Mouse (Mus musculus) intestine, embryonic 16.5 days (tissue): Measurements from ENCODE around the gene Nedd9. TPM values are rescaled to one million over a fixed set of nuclear protein-coding genes. Genes with fewer than 3 reads are reported as not detected.

ENCODE experiments used
- ATAC-seq: fragments of 200-750 bp; cut with Nextera tagmentation; 2 replicates; pipeline ENCODE4 v1.8.0; 2017; ENCODE audit warnings: moderate TSS enrichment, moderate library complexity
- H3K27ac ChIP-seq: fragments of 300-500 bp; sonication (generic); 2 replicates; pipeline ENCODE4 v1.5.1; 2014; ENCODE audit warnings: mild to moderate bottlenecking, low read length
- H3K27me3 ChIP-seq: fragments of 300-500 bp; sonication (generic); replicated peaks from 2 replicates; pipeline ENCODE4 v1.6.1; 2014; ENCODE audit warnings: low read length, control low read depth, mixed read lengths; ENCODE audit not compliant: control insufficient read depth, insufficient read depth
- H3K36me3 ChIP-seq: fragments of 300-500 bp; sonication (generic); 2 replicates; pipeline ENCODE4 v1.6.1; 2014; ENCODE audit warnings: low read length, control low read depth; ENCODE audit not compliant: control insufficient read depth, insufficient read depth
- H3K4me1 ChIP-seq: fragments of 300-500 bp; sonication (generic); 2 replicates; pipeline ENCODE4 v1.6.1; 2014; ENCODE audit warnings: low read length, control low read depth, mixed read lengths; ENCODE audit not compliant: control insufficient read depth, insufficient read depth
- H3K4me2 ChIP-seq: fragments of 300-500 bp; sonication (generic); 2 replicates; pipeline ENCODE4 v1.6.1; 2014; ENCODE audit warnings: low read depth, low read length, control low read depth
- H3K4me3 ChIP-seq: fragments of 300-500 bp; sonication (generic); 2 replicates; pipeline ENCODE4 v1.5.1; 2014; ENCODE audit warnings: mild to moderate bottlenecking, low read length
- H3K9ac ChIP-seq: fragments of 300-500 bp; sonication (generic); 2 replicates; pipeline ENCODE4 v1.6.1; 2014; ENCODE audit warnings: low read depth, low read length
- H3K9me3 ChIP-seq: fragments of 300-500 bp; sonication (generic); 2 replicates; pipeline ENCODE4 v1.6.1; 2016; ENCODE audit warnings: low read length, control low read depth; ENCODE audit not compliant: control insufficient read depth
- WGBS: fragments of 180-500 bp; shearing (Covaris S2); extraction: QIAGEN DNeasy Blood & Tissue Kit; methylation state at CpG from one replicate; pipeline ENCODE4 v1.1.7; 2014; 5-methylcytosine and 5-hydroxymethylcytosine counted together
- polyA plus RNA-seq: library from polyadenylated mRNA; unstranded; fragments of >200 nt; fragmentation: Nextera tagmentation; extraction: Ambion mirVana; gene quantifications from 2 replicates; pipeline ENCODE4 v1.2.1, GENCODE M21; 2015

Gene Nedd9
- polyA plus RNA-seq, 1 experiment from 2014 or later = 38.5 TPM

DNA sequence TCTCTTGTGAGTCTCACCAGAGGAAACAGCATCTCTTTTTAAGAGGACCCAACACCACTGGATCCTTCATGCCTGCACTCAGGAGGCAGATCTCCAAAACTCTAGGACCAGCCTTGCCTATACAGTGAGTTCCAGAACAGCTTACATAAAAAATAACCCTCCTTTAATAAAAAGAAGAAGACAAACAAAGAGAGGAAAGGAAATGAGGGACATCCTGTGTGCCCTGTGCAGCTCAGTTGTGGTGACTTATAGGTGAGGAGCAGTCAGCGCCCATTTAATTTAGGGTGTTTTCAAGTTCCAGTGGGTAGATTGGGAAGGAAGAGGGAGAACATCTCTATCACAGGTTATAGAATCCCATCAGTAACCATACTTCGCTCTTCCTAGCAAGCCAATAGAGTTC lies 96.5 kb downstream of the Nedd9 start:
- Histone ChIP-seq H3K9ac (no peak overlapping the region), H3K27me3 (no peaks in the 10 kb centered on the region), H3K9me3 (no peaks in the 10 kb centered on the region), H3K4me3 (no peak overlapping the region), H3K4me1 (no peaks in the 10 kb centered on the region), H3K4me2 (no peak overlapping the region), H3K27ac (no peak overlapping the region), H3K36me3 (no peaks in the 10 kb centered on the region)
- 90% methylated on average over 2 of the region's 2 CpGs for WGBS
- ATAC-seq = no peak

DNA sequence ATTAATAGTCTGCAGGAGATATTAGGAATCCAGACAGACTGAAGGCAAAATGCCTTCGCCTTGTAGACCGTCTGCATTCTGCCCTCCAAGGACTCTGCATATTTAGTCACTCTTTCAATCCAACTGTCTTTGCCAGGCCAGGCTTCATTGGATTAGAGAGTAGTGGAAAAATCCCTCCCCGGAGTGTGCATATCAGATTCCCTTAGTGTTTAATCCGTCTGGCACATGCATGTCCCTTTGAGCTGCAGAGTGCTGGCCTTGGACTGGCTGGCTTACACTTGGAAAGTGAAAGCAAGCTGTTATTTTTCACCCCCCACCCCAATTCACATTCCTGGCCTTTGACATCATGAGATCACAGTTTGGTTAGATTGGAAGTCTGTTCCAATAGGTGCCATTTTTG lies 100.6 kb downstream of the Nedd9 start:
- ATAC-seq = no peak; the same call in 1 of the 2 replicates
- H3K27me3 ChIP-seq = no peaks in the 10 kb centered on the region
- no peaks in the 10 kb centered on the region for H3K36me3 ChIP-seq
- H3K9ac ChIP-seq = no peak overlapping the region
- H3K4me2 ChIP-seq = no peak overlapping the region
- WGBS = 48% methylated on average over 4 of the region's 4 CpGs
- no peak overlapping the region for H3K4me3 ChIP-seq
- no peaks in the 10 kb centered on the region for H3K9me3 ChIP-seq
- no peaks in the 10 kb centered on the region for H3K4me1 ChIP-seq
- no peak overlapping the region for H3K27ac ChIP-seq

DNA sequence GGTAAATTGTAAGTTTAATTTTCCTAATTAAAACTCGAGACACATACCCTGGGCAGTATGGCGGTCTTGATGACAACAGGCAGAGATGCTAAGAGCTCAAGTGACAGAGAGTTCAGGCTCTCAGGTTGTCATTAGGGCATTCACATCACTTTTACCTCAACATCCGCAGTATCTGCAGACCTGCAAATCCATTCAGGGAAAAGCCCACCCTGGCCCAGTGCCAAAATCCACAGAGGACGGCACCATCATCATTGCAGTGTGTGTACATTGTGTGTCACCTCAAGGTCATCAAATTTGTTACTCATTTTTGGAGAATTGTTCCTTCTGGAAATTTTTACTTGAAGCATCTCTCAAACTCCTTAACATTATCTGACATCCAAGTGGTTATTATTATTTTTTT lies 102.3 kb downstream of the Nedd9 start:
- no peaks in the 10 kb centered on the region for H3K4me1 ChIP-seq
- H3K36me3 ChIP-seq = no peaks in the 10 kb centered on the region
- no peak overlapping the region for H3K27ac ChIP-seq
- no peaks in the 10 kb centered on the region for H3K27me3 ChIP-seq
- H3K4me2 ChIP-seq = no peak overlapping the region
- no peak overlapping the region for H3K9ac ChIP-seq
- 66% methylated on average over 4 of the region's 4 CpGs for WGBS
- ATAC-seq = no peak
- H3K9me3 ChIP-seq = no peaks in the 10 kb centered on the region
- H3K4me3 ChIP-seq = no peak overlapping the region

DNA sequence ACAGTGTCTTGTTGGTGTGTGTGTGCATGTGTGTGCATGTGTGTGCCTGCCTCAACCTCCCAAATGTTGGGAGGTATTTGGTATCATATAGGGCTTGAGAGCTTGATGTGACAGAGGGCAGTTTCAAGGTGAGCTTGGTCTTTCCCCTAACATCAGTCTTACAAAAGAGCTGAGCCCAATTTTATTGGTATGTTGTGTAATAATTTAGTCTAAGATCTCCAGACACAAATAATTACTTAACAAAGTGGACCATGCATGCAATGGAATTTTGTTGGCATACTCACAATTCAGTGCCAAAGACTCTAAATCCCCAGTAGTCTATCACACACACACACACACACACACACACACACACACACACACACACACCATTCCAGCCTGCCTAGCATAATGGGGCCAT lies 104.5 kb downstream of the Nedd9 start:
- Histone ChIP-seq H3K4me3 (no peak overlapping the region), H3K27me3 (no peaks in the 10 kb centered on the region), H3K36me3 (no peaks in the 10 kb centered on the region), H3K9ac (no peak overlapping the region), H3K4me1 (no peaks in the 10 kb centered on the region; the same call in 1 of the 2 replicates), H3K27ac (no peak overlapping the region), H3K4me2 (no peak overlapping the region), H3K9me3 (no peaks in the 10 kb centered on the region)
- ATAC-seq = no peak

DNA sequence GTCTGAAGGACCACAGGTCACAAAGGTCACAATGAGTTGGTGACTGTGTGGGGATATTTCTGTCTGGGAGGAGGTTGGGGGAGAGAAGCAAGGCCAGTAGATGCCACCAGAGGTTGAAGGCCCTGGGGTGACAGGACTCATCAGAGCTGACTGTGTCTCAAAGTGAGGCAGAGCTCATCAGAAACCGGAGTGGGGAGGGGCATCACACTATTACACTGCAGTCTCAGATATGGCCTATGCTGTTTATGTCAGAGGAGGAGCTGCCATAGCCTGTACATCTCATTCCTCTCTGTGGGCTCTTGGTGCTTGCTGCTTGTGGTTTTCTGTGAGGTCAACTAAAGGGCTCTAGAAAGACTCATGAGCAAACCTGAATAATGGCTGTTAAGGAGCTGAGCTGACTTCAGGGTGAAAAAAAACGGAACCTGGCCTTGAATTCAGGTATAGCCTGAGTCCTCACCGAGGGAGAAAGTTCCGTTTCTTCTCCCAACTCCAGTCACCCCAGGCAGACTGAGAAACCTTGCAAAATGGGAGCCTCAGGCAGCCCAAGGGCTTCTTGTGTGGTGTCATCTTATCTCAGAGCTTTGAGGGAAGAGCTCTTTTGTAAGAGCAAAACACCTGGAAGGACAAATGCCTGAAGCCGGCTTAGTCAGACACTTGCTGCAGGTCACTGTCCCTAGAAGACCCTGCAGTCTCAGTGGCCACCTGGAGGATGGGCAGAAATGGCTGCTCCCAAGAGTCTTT lies 105.2 kb downstream of the Nedd9 start:
- H3K9ac ChIP-seq = no peak overlapping the region
- H3K27ac ChIP-seq = no peak overlapping the region
- no peaks in the 10 kb centered on the region for H3K9me3 ChIP-seq
- ATAC-seq = no peak
- H3K4me3 ChIP-seq = no peak overlapping the region
- H3K4me2 ChIP-seq = no peak overlapping the region
- no peaks in the 10 kb centered on the region; the same call in 1 of the 2 replicates for H3K4me1 ChIP-seq
- no peaks in the 10 kb centered on the region for H3K36me3 ChIP-seq
- H3K27me3 ChIP-seq = no peaks in the 10 kb centered on the region
- WGBS = 89% methylated on average over 5 of the region's 5 CpGs

DNA sequence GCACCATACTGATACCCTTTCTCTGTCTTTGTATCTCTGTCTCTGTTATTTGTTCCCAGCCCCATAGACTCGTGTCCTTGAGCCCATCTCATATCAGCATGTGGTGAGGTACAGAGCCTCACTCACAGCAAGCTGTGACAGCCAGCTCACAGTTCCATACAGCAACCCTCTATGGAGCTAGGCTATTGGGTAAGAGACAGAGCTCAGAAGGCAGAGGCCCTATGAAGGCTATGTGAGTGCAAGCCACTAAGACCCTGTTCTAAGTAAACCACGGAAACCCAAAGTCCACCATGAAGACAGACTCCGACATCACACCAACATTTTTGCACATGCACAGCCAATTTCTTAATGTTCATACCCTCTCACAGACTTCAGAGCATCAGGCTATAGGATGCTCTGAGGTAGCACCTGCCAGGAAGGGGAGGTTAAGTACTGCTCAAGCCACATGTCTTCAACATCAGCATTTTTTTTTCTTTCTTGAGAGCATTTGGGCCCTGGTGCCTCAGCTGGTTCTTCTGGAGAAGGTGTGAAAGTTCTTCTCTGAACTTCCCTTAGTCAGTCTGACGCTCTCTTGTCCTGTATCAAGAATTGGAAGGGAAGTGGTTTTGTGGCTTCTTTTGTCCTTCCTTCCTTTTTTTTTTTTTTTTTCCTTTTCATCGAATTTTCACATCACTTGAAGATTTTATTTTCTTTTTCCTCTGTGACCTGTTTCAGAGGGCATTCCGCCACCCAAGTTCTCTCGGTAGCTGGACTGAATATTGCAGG lies 105.9 kb downstream of the Nedd9 start:
- no peak overlapping the region for H3K4me2 ChIP-seq

DNA sequence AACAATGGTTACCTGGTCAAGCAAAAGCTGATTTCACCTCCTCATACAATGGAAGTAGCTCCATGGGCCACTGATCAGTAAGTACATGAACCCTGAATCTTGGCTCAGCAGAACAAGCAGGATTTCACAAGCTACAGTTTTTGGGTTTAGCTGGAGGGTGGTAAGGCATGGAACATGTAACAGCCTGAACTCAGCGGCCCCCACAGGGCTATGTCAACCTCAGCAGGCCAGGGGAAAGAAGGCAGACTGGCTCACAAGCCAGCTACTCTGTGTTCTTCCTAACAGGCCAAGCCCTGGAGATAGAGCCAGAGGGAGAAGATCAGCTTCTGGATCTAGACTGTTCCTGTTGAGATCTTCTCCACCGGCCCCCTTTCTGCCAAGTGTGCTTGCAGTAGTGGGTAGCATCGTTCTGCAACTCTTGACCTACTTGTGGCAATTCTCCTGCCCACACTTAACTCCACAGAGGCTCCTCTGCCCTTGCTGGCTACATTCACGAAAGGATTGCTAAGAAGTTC lies 107.2 kb downstream of the Nedd9 start:
- Histone ChIP-seq H3K27ac (no peak overlapping the region), H3K9me3 (no peaks in the 10 kb centered on the region), H3K36me3 (no peaks in the 10 kb centered on the region), H3K4me2 (no peak overlapping the region), H3K4me3 (no peak overlapping the region), H3K4me1 (no peaks in the 10 kb centered on the region; the same call in 1 of the 2 replicates), H3K27me3 (no peaks in the 10 kb centered on the region), H3K9ac (no peak overlapping the region)
- 86% methylated on average over 4 of the region's 4 CpGs for WGBS
- ATAC-seq = no peak

More for the DNA sequence above, 105.9 kb downstream of the Nedd9 start:
- Histone ChIP-seq H3K27ac (no peak overlapping the region), H3K27me3 (no peaks in the 10 kb centered on the region), H3K4me3 (no peak overlapping the region), H3K9ac (no peak overlapping the region), H3K9me3 (no peaks in the 10 kb centered on the region), H3K36me3 (no peaks in the 10 kb centered on the region), H3K4me1 (no peaks in the 10 kb centered on the region; the same call in 1 of the 2 replicates)
- ATAC-seq = no peak
- WGBS = 81% methylated on average over 7 of the region's 7 CpGs

DNA sequence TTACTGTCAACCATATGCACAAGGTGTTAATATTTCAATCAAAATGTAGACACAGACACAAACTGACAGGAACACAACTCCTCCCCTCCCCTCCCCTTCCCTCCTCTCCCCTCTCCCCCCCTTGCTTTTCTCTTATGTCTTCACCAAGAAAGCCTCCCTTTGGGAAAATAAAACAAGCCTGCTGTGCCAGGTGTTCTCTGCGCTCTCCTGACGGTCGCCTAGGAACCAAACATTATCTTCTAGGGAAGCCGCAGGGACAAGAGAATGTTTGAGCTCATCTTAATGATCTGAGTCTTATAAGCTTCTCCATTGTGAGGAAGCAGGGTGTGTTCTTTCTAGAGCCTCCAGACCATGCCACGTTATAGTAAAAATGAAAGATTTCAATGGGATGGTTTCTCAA lies 108.7 kb downstream of the Nedd9 start:
- no peak for ATAC-seq

DNA sequence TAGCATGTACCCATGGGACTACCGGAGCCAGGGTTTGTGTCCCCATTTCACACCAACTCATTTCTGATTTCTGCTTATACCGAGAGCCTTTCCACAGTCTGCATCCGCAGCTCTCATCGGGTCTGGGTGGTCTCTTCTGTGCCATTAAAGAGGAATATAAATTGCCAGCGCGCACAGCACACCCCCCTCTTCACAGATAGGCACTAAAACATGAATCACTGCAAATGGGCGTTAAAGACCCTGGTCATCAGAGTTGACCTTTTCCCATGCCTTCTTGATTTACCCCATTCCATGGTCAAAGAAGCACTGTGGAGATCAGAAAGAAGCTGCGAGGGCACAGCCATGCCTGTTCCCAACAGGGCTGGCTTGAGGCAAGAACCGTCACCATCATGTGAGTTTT lies 109.3 kb downstream of the Nedd9 start:
- H3K36me3 ChIP-seq = no peaks in the 10 kb centered on the region
- 66% methylated on average over 9 of the region's 9 CpGs for WGBS

More for the DNA sequence above, 108.7 kb downstream of the Nedd9 start:
- Histone ChIP-seq H3K4me1 (no peaks in the 10 kb centered on the region; the same call in 1 of the 2 replicates), H3K36me3 (no peaks in the 10 kb centered on the region), H3K9ac (no peak overlapping the region), H3K27ac (no peak overlapping the region), H3K4me2 (no peak overlapping the region), H3K4me3 (no peak overlapping the region), H3K27me3 (no peaks in the 10 kb centered on the region), H3K9me3 (no peaks in the 10 kb centered on the region)
- 56% methylated on average over 5 of the region's 5 CpGs for WGBS

More for the DNA sequence above, 109.3 kb downstream of the Nedd9 start:
- no peak overlapping the region for H3K9ac ChIP-seq
- H3K9me3 ChIP-seq = no peaks in the 10 kb centered on the region
- H3K4me3 ChIP-seq = no peak overlapping the region
- H3K27ac ChIP-seq = no peak overlapping the region
- H3K27me3 ChIP-seq = no peaks in the 10 kb centered on the region
- H3K4me1 ChIP-seq = no peaks in the 10 kb centered on the region; the same call in 1 of the 2 replicates
- H3K4me2 ChIP-seq = no peak overlapping the region
- ATAC-seq = no peak
